Mouse (Mus musculus) liver, embryonic 14.5 days (tissue): ENCODE results near the gene St3gal4. TPM values are rescaled to one million over a fixed set of nuclear protein-coding genes. Genes with fewer than 3 reads are reported as not detected.

ENCODE experiments used
- ATAC-seq: fragments of 200-750 bp; cut with Nextera tagmentation; 2 replicates; pipeline ENCODE4 v1.8.0; 2017; ENCODE audit warnings: moderate number of reproducible peaks, mild to moderate bottlenecking, moderate library complexity; ENCODE audit not compliant: insufficient read depth
- DNase-seq, 3 experiments: peaks; one replicate each; pipeline ENCODE4 v3.0.0-alpha.2; 2012 to 2013; ENCODE audit warnings: low read depth in 3 of 3, low spot score in 3 of 3
- H3K27ac ChIP-seq: fragments of 300-500 bp; sonication (generic); 2 replicates; pipeline ENCODE4 v1.5.1; 2014; ENCODE audit warnings: moderate library complexity, mild to moderate bottlenecking, control low read depth, inconsistent platforms
- H3K27me3 ChIP-seq: fragments of 300-500 bp; sonication (generic); 2 replicates; pipeline ENCODE4 v1.6.1; 2014; ENCODE audit warnings: mild to moderate bottlenecking, low read length, moderate library complexity; ENCODE audit not compliant: control insufficient read depth, insufficient read depth
- H3K36me3 ChIP-seq: fragments of 300-500 bp; sonication (generic); replicated peaks from 2 replicates; pipeline ENCODE4 v1.6.1; 2014; ENCODE audit warnings: low read depth; ENCODE audit not compliant: control insufficient read depth, insufficient read depth
- H3K4me1 ChIP-seq, 2 experiments: fragments of 200-500 bp in 1 of 2; fragments of 300-500 bp in 1 of 2; sonication (generic) in 1 of 2; replicated peaks; 2 replicates each; pipeline ENCODE4 v1.6.1; 2012 to 2014; ENCODE audit warnings: antibody characterized with exemption in 1 of 2, inconsistent platforms in 1 of 2, low read length in 1 of 2; ENCODE audit not compliant: control insufficient read depth in 2 of 2, insufficient read depth in 2 of 2
- H3K4me2 ChIP-seq: fragments of 300-500 bp; sonication (generic); 2 replicates; pipeline ENCODE4 v1.6.1; 2014; ENCODE audit warnings: low read depth, mild to moderate bottlenecking, control low read depth, moderate library complexity
- H3K4me3 ChIP-seq, 2 experiments: fragments of 200-500 bp in 1 of 2; fragments of 300-500 bp in 1 of 2; sonication (generic) in 1 of 2; 2 replicates each; pipeline ENCODE4 v1.5.1; 2012 to 2014; ENCODE audit warnings: low read depth in 2 of 2, low read length in 2 of 2, mild to moderate bottlenecking in 2 of 2, control low read depth in 1 of 2, inconsistent platforms in 1 of 2, moderate library complexity in 1 of 2; ENCODE audit not compliant: insufficient read depth in 1 of 2
- H3K9ac ChIP-seq: fragments of 300-500 bp; sonication (generic); replicated peaks from 2 replicates; pipeline ENCODE4 v1.6.1; 2014; ENCODE audit warnings: mild to moderate bottlenecking, control low read depth, moderate library complexity
- H3K9me3 ChIP-seq: fragments of 300-500 bp; sonication (generic); 2 replicates; pipeline ENCODE4 v1.6.1; 2016; ENCODE audit warnings: low read length, mixed read lengths; ENCODE audit not compliant: control insufficient read depth
- CTCF ChIP-seq: IDR thresholded peaks from 2 replicates; pipeline ENCODE4 v1.5.1; 2016; ENCODE audit warnings: antibody characterized with exemption, low read depth, control low read depth
- EP300 ChIP-seq: IDR thresholded peaks from 2 replicates; pipeline ENCODE4 v1.6.1; 2016; ENCODE audit warnings: antibody characterized with exemption, low read depth
- WGBS: fragments of 180-500 bp; shearing (Covaris S2); extraction: QIAGEN DNeasy Blood & Tissue Kit; methylation state at CpG from one replicate; pipeline ENCODE4 v1.1.7; 2014; ENCODE audit not compliant: insufficient replicate concordance; 5-methylcytosine and 5-hydroxymethylcytosine counted together
- polyA plus RNA-seq, 2 experiments: library from polyadenylated mRNA; depleted of rRNA in 1 of 2; stranded (reverse) in 1 of 2; unstranded in 1 of 2; fragments of >200 nt; fragmentation: Nextera tagmentation in 1 of 2; extraction: Ambion mirVana in 1 of 2; gene quantifications; 2 replicates each; pipeline versions ENCODE4 v1.2.1 to v1.2.3; 2012 to 2014

St3gal4 gene
- polyA plus RNA-seq, 2 experiments, result 6.0 to 19.2 TPM

- 77% methylated on average over 11 of the region's 11 CpGs for WGBS
- Histone ChIP-seq H3K4me3 (no peak overlapping the region), H3K9me3 (no peaks in the 10 kb centered on the region), H3K4me2 (no peak overlapping the region), H3K27ac (no peak overlapping the region), H3K9ac (no peak overlapping the region), H3K4me1 (peaks cover 0 to 7% of the 10 kb centered on the region in 2 experiments; a peak in 2 of 4 replicates), H3K27me3 (no peaks in the 10 kb centered on the region), H3K36me3 (no peaks in the 10 kb centered on the region; the same call in none of the 2 replicates)
- ATAC-seq (no peak), DNase-seq (no peak)
- TF ChIP-seq CTCF, result no peak
- TF ChIP-seq EP300, result no peak
Observed at GRCm38 (mm10) chr9:35163011-35163690, 44.1 kb upstream of the St3gal4 start.

GRCm38 (mm10) chr9:35161721-35162120 is 42.7 kb upstream of the St3gal4 start:
- Histone ChIP-seq H3K4me1 (peaks cover 0 to 4% of the 10 kb centered on the region in 2 experiments; a peak in 1 of 4 replicates), H3K27ac (no peak overlapping the region), H3K4me3 (no peak overlapping the region), H3K9ac (no peak overlapping the region), H3K4me2 (no peak overlapping the region), H3K9me3 (no peaks in the 10 kb centered on the region), H3K27me3 (no peaks in the 10 kb centered on the region), H3K36me3 (no peaks in the 10 kb centered on the region; the same call in none of the 2 replicates)
- ATAC-seq (no peak), DNase-seq (no peak)
- TF ChIP-seq EP300 (no peak), CTCF (no peak)
- 80% methylated on average over 7 of the region's 7 CpGs for WGBS

- ATAC-seq, result no peak
- 75% methylated on average over 2 of the region's 2 CpGs for WGBS
Observed at GRCm38 (mm10) chr9:35160662-35161061, 41.6 kb upstream of the St3gal4 start.

GRCm38 (mm10) chr9:35158477-35158876 is 39.4 kb upstream of the St3gal4 start:
- no peak overlapping the region for H3K9ac ChIP-seq
- 71% methylated on average over 3 of the region's 3 CpGs for WGBS
- no peak overlapping the region for H3K4me2 ChIP-seq
- 0 out of 4 replicates have a peak, but pooled peaks cover 0 to 2% of the 10 kb centered on the region in 2 experiments for H3K4me1 ChIP-seq
- no peak for ATAC-seq
- no peaks in the 10 kb centered on the region for H3K27me3 ChIP-seq
- TF ChIP-seq EP300 (no peak), CTCF (no peak)
- no peak for DNase-seq
- H3K27ac ChIP-seq, result no peak overlapping the region
- H3K4me3 ChIP-seq, result no peak overlapping the region
- no peaks in the 10 kb centered on the region; the same call in 1 of the 2 replicates for H3K36me3 ChIP-seq
- no peaks in the 10 kb centered on the region for H3K9me3 ChIP-seq

More at GRCm38 (mm10) chr9:35160662-35161061, 41.6 kb upstream of the St3gal4 start:
- no peak for DNase-seq
- Histone ChIP-seq H3K4me1 (peaks cover 0 to 4% of the 10 kb centered on the region in 2 experiments; a peak in 1 of 4 replicates), H3K27ac (no peak overlapping the region), H3K9ac (no peak overlapping the region), H3K36me3 (no peaks in the 10 kb centered on the region; the same call in none of the 2 replicates), H3K27me3 (no peaks in the 10 kb centered on the region), H3K4me3 (no peak overlapping the region), H3K4me2 (no peak overlapping the region), H3K9me3 (no peaks in the 10 kb centered on the region)
- no peak for TF ChIP-seq CTCF
- no peak for TF ChIP-seq EP300

- Histone ChIP-seq H3K4me2 (no peak overlapping the region), H3K9ac (no peak overlapping the region), H3K4me1 (0 out of 4 replicates have a peak, but pooled peaks cover 0 to 2% of the 10 kb centered on the region in 2 experiments), H3K27ac (no peak overlapping the region), H3K9me3 (no peaks in the 10 kb centered on the region), H3K4me3 (no peak overlapping the region), H3K27me3 (no peaks in the 10 kb centered on the region), H3K36me3 (no peaks in the 10 kb centered on the region)
- DNase-seq (no peak), ATAC-seq (no peak)
- TF ChIP-seq CTCF (no peak), EP300 (no peak)
- WGBS, result 74% methylated on average over 4 of the region's 4 CpGs
Observed at GRCm38 (mm10) chr9:35156862-35157261, 37.8 kb upstream of the St3gal4 start.
